Mouse (Mus musculus) neutrophil, adult 5-6 weeks (primary cell): Measurements from ENCODE around the gene Krt34. TPM values are rescaled to one million over a fixed set of nuclear protein-coding genes. Genes with fewer than 3 reads are reported as not detected.

Experiments used
- ATAC-seq: fragments of 151-379, 151-347 bp; 2 replicates; pipeline ENCODE4 v1.8.0; 2017; ENCODE audit warnings: mild to moderate bottlenecking, moderate TSS enrichment; ENCODE audit not compliant: insufficient number of reproducible peaks, poor library complexity, low FRiP score, severe bottlenecking; ENCODE audit errors: extremely low read depth
- total RNA-seq: library from RNA; stranded (forward); fragments of 200-1000 nt; gene quantifications from 2 replicates; pipeline ENCODE4 v1.2.3, GENCODE M21; 2017

Krt34 gene
- not detected in 2 replicates for total RNA-seq

- no peak for ATAC-seq
Observed at GRCm38 (mm10) chr11:100041454-100041853, at the start of gene Krt34. TSS of gene Krt34 (minus strand) at chr11:100041554.

GRCm38 (mm10) chr11:100088378-100089025, 47.1 kb upstream of the Krt34 start:
- no peak for ATAC-seq

DNA sequence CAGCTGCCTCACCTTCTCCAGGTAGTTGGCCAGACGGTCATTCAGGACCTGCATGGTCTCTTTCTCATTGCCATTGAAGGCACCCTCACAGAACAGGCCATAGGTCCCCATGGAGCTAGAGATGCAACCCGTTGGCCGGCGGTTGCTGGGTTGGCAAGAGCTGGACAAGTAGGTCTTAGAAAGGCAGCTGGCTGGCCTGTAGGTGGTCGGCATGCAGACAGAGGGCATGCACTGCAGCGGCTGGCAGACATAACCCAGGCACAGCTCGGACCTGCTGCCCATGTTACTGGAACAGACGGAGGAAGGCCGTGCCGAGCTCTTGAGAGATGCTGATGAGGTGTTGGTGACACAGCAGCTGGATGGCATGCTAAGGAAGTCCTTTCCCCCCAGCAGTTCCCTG, 46.5 kb upstream of the Krt34 start, which contains the start of gene Krt32:
TSS of gene Krt32 (minus strand) at position 366 of the 400 bp plus-strand sequence.
- no peak for ATAC-seq

DNA sequence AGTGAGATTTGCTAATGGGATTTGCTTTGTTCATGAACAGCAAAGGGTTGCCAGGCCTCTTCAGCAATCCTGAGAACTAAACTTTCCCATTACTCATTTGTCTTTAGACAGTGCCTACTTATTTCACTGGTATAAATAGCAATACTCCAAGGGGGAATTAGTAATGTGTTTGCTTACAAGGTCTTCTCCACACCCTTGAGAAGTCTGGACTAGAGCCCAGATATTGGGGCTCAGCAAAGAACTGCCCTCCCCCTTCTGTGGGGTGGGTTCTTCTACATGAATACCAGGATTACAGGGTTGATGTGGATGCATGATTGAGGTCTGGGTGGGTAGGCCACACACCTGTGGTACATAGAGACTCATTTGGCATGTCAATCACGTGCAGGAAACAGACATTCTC, 32.5 kb upstream of the Krt34 start:
- ATAC-seq, result no peak

DNA sequence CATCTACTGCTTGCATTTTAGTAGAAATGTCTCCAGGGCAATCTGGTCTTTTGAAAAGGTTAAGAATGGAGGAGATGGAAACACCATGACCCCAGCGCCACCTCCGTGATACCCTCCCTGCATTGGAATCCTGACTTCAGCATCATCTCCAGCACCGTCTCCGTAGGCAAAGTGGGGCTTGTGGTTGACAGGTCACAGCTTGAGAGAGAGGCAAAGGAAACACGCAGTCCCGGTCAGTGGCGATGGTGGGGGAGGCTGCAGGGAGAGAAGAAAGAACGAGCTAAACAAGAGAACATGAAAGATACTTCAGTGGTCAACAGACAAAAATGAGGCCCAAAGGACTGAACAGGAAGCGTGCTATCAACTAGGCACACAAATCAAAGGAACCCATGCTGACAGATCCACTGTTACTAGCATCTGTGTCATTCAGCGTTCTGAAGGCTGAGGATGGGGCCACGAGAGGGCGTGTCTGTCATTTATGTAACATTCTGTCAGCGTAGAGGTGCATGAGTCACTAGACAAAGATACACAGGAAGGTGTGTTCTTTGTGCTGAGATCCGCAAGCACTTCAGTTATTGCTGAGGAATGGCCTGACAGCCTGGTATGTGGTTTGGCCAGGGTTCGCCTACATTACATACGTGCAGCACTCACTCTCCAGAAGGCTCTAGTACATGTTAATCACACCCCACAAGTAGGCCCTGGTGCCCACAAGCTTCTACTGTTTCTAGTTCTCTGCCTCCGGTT, 26.1 kb upstream of the Krt34 start:
- no peak for ATAC-seq

- ATAC-seq, result no peak
Observed at GRCm38 (mm10) chr11:100066236-100067010, 25.1 kb upstream of the Krt34 start.

- ATAC-seq, result no peak
Observed at GRCm38 (mm10) chr11:100058875-100059274, 17.5 kb upstream of the Krt34 start.

GRCm38 (mm10) chr11:100055686-100056655, 14.6 kb upstream of the Krt34 start:
- no peak for ATAC-seq

DNA sequence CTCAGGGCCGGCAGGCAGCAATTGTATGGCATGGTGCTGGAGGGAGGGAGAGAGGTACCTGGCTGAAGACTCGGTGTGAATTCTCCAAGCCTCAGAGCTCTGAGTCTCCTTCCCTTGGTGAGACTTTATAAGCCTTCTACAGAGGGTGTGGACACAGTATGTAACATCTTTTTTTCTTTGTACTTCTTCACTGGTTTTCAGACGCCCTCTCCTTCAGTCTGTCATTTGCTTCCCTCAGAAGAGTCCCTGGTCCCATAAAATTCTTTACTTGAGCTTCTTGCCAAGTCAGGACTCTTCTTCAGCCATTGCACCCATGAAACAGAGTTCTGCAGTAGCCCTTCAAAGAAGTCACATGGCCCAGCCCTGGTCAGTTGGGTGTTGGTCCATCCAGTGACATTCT, 9.1 kb upstream of the Krt34 start, which contains the start of gene Krt31:
TSS of gene Krt31 (minus strand) at position 101 of the 400 bp plus-strand sequence.
- no peak for ATAC-seq

- ATAC-seq, result no peak
Observed at GRCm38 (mm10) chr11:100047193-100047592, 5.8 kb upstream of the Krt34 start.

DNA sequence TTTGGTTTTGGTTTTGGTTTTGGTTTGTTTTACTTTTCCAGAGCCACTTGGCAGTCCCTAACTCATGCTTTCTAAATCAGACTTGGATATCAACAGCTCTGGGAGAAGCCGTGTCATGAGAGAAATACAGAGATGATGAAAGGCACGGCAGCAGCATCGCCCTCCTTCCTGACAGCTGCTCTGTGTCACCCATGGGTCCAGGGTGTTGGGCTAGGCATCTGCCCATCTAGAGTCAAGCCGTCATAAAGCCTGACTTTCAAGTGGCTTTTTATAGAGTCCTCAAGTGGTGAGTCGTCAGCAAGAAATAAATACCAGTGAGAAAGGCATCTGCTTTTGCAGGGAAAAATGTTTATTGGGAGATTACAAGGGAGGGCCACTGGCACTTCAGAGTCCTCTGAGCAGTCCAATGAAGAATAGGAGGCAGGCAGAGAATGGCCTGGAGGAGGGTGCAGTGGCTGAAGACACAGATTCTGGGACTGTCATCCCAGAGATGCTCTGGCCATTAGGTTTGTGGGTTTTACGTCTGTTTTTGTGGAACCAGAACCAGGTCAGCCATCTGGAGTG, 5.0 kb upstream of the Krt34 start:
- no peak for ATAC-seq

GRCm38 (mm10) chr11:100029768-100030167, 11.6 kb downstream of the Krt34 start, which contains the start of gene Krt33b:
TSS of gene Krt33b (minus strand) at chr11:100029868.
- no peak for ATAC-seq

- ATAC-seq, result no peak
Observed at GRCm38 (mm10) chr11:100021438-100021837, 19.9 kb downstream of the Krt34 start.

DNA sequence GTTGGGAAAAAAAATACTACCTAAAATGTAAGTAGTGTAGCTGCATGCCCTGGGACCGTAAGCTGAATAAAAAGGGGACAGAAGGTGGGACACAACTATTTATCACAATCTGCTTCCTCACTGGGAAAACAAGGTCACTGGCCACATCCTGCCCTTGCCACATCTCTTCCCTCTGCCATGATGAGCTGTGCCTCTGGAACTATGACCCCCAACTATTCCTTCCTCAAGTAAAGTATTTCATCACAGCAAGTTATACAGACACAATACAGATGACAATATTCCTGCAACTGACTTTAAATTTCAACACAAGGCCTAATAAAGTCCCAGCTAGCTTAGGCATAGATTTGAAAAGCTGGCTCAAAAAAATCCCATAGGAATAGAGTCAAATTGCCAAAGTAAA, 21.9 kb downstream of the Krt34 start:
- no peak for ATAC-seq

- ATAC-seq, result no peak
Observed at GRCm38 (mm10) chr11:100016112-100016511, 25.2 kb downstream of the Krt34 start, which contains the start of gene Krt33a. TSS of gene Krt33a (minus strand) at chr11:100016212.

GRCm38 (mm10) chr11:100013691-100014171, 27.6 kb downstream of the Krt34 start:
- no peak for ATAC-seq

GRCm38 (mm10) chr11:100010682-100011081, 30.7 kb downstream of the Krt34 start:
- no peak for ATAC-seq

DNA sequence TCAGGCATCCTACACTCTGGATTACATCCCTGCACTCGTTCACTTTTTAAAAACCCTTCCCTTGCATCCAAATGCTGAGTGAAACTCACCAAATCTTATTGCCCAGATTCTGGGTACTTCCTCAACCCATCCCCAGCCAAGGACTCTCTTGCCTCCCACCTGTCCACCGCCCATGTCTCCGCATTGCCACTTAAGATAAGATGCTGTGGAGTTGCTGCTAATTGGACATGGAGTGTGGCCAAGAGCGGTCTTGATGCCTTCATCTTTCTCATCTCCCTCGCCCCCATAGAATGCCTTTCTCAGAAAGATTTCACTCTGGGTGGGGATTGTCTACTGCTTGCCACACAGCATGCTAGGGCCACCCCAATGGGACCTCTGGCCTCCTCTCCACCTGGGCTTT, 33.0 kb downstream of the Krt34 start:
- ATAC-seq, result no peak
